Mouse (Mus musculus): ENCODE data around the gene Them5. TPM values are rescaled to one million over a fixed set of nuclear protein-coding genes. Genes with fewer than 3 reads are reported as not detected.

The Them5 gene
- polyA plus RNA-seq, 1 experiment from 2014 or later, result 26.2 TPM

- peaks cover 26% of the 10 kb centered on the region for H3K4me1 ChIP-seq (ENCODE audit: control insufficient read depth, insufficient read depth, low read length)
- no peaks in the 10 kb centered on the region for H3K9me3 ChIP-seq (ENCODE audit: control insufficient read depth, low read length)
- peak within 1 kb of the TSS; percentile 42 for H3K9ac ChIP-seq (ENCODE audit: low read depth, low read length)
- peak; percentile 34; the same call in 1 of the 2 replicates for ATAC-seq (ENCODE audit: low read depth)
- H3K4me2 ChIP-seq (ENCODE audit: low read depth, low read length), result peak within 1 kb of the TSS; percentile 49
- no peak within 1 kb of the TSS for H3K27ac ChIP-seq (replicated peaks; ENCODE audit: low read depth, low read length)
- no peaks in the 10 kb centered on the region for H3K36me3 ChIP-seq (ENCODE audit: control insufficient read depth, insufficient read depth, low read length)
- WGBS, result 17% methylated on average over 5 of the region's 5 CpGs
- H3K27me3 ChIP-seq (replicated peaks; ENCODE audit: control insufficient read depth, insufficient read depth, low read length), result no peaks in the 10 kb centered on the region
- H3K4me3 ChIP-seq (ENCODE audit: low read depth, low read length), result peak within 1 kb of the TSS; percentile 23
- no peak for DNase-seq (ENCODE audit: low spot score)
Measured at GRCm38 (mm10) chr3:94372641-94373040, 30.7 kb downstream of the Them5 start, which contains the start of gene Rorc. Gene Rorc, plus strand, starts transcription at chr3:94372794.

- no peaks in the 10 kb centered on the region for H3K27me3 ChIP-seq (replicated peaks; ENCODE audit: control insufficient read depth, insufficient read depth, low read length)
- peak overlapping the region; percentile 23 for H3K4me3 ChIP-seq (ENCODE audit: low read depth, low read length)
- H3K4me1 ChIP-seq (ENCODE audit: control insufficient read depth, insufficient read depth, low read length), result peaks cover 26% of the 10 kb centered on the region
- 0 out of 2 replicates have a peak overlapping the region, but pooled peaks have one; percentile 34 for H3K9ac ChIP-seq (ENCODE audit: low read depth, low read length)
- WGBS, result 9% methylated on average over 7 of the region's 10 CpGs
- no peaks in the 10 kb centered on the region for H3K9me3 ChIP-seq (ENCODE audit: control insufficient read depth, low read length)
- H3K27ac ChIP-seq (replicated peaks; ENCODE audit: low read depth, low read length), result no peak overlapping the region
- peak; percentile 43 for DNase-seq (ENCODE audit: low spot score)
- no peaks in the 10 kb centered on the region for H3K36me3 ChIP-seq (ENCODE audit: control insufficient read depth, insufficient read depth, low read length)
- peak overlapping the region; percentile 41 for H3K4me2 ChIP-seq (ENCODE audit: low read depth, low read length)
- ATAC-seq (ENCODE audit: low read depth), result peak; percentile 48
Measured at GRCm38 (mm10) chr3:94373090-94373489, 31.2 kb downstream of the Them5 start.

GRCm38 (mm10) chr3:94373597-94374011, 31.7 kb downstream of the Them5 start:
- peak overlapping the region; percentile 41 for H3K4me2 ChIP-seq (ENCODE audit: low read depth, low read length)
- ATAC-seq (ENCODE audit: low read depth) (peak; percentile 56), DNase-seq (ENCODE audit: low spot score) (peak; percentile 56)
- no peak overlapping the region for H3K27ac ChIP-seq (replicated peaks; ENCODE audit: low read depth, low read length)
- H3K4me3 ChIP-seq (ENCODE audit: low read depth, low read length), result peak overlapping the region; percentile 23; the same call in 1 of the 2 replicates
- H3K27me3 ChIP-seq (replicated peaks; ENCODE audit: control insufficient read depth, insufficient read depth, low read length), result no peaks in the 10 kb centered on the region
- no peaks in the 10 kb centered on the region for H3K36me3 ChIP-seq (ENCODE audit: control insufficient read depth, insufficient read depth, low read length)
- H3K9ac ChIP-seq (ENCODE audit: low read depth, low read length), result 0 out of 2 replicates have a peak overlapping the region, but pooled peaks have one; percentile 34
- H3K9me3 ChIP-seq (ENCODE audit: control insufficient read depth, low read length), result no peaks in the 10 kb centered on the region
- 3% methylated on average over 5 of the region's 5 CpGs for WGBS
- peaks cover 26% of the 10 kb centered on the region for H3K4me1 ChIP-seq (ENCODE audit: control insufficient read depth, insufficient read depth, low read length)

- ATAC-seq (ENCODE audit: low read depth), result no peak
- H3K4me3 ChIP-seq (ENCODE audit: low read depth, low read length), result no peak overlapping the region
Measured at GRCm38 (mm10) chr3:94374636-94375035, 32.7 kb downstream of the Them5 start.

DNA sequence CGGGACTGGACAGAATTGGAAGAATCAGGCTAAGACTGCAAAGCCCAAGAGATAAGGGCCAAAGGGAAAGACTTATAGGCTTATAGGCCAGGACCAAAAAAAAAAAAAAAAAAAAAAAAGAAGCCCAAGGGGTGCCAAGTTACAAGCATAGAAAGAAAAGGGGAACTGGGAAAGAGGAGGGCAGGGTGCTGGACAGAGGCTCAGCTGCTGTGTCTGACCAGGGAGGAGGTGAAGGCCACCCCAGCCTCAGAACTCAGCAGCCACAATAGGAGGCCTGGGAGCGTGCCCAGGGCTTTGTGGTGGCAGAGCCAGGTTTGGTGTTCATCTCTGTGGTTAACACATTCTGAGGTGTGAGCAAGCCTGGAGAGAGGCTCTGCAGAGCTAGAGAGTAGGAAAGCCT, 33.2 kb downstream of the Them5 start:
- no peak overlapping the region for H3K4me2 ChIP-seq (ENCODE audit: low read depth, low read length)
- H3K27ac ChIP-seq (replicated peaks; ENCODE audit: low read depth, low read length), result no peak overlapping the region
- H3K4me3 ChIP-seq (ENCODE audit: low read depth, low read length), result no peak overlapping the region
- H3K9ac ChIP-seq (ENCODE audit: low read depth, low read length), result no peak overlapping the region
- H3K36me3 ChIP-seq (ENCODE audit: control insufficient read depth, insufficient read depth, low read length), result no peaks in the 10 kb centered on the region
- H3K9me3 ChIP-seq (ENCODE audit: control insufficient read depth, low read length), result no peaks in the 10 kb centered on the region
- H3K27me3 ChIP-seq (replicated peaks; ENCODE audit: control insufficient read depth, insufficient read depth, low read length), result no peaks in the 10 kb centered on the region
- WGBS, result 68% methylated on average over 2 of the region's 2 CpGs
- peaks cover 26% of the 10 kb centered on the region for H3K4me1 ChIP-seq (ENCODE audit: control insufficient read depth, insufficient read depth, low read length)
- DNase-seq (ENCODE audit: low spot score) (no peak), ATAC-seq (ENCODE audit: low read depth) (no peak)

More at GRCm38 (mm10) chr3:94374636-94375035, 32.7 kb downstream of the Them5 start:
- H3K4me2 ChIP-seq (ENCODE audit: low read depth, low read length), result no peak overlapping the region
- no peaks in the 10 kb centered on the region for H3K9me3 ChIP-seq (ENCODE audit: control insufficient read depth, low read length)
- no peaks in the 10 kb centered on the region for H3K27me3 ChIP-seq (replicated peaks; ENCODE audit: control insufficient read depth, insufficient read depth, low read length)
- no peak overlapping the region for H3K27ac ChIP-seq (replicated peaks; ENCODE audit: low read depth, low read length)
- no peak for DNase-seq (ENCODE audit: low spot score)
- no peaks in the 10 kb centered on the region for H3K36me3 ChIP-seq (ENCODE audit: control insufficient read depth, insufficient read depth, low read length)
- H3K9ac ChIP-seq (ENCODE audit: low read depth, low read length), result no peak overlapping the region
- peaks cover 26% of the 10 kb centered on the region for H3K4me1 ChIP-seq (ENCODE audit: control insufficient read depth, insufficient read depth, low read length)

- H3K4me1 ChIP-seq (ENCODE audit: control insufficient read depth, insufficient read depth, low read length), result peaks cover 26% of the 10 kb centered on the region
- H3K4me3 ChIP-seq (ENCODE audit: low read depth, low read length), result no peak overlapping the region
- H3K36me3 ChIP-seq (ENCODE audit: control insufficient read depth, insufficient read depth, low read length), result no peaks in the 10 kb centered on the region
- no peak overlapping the region for H3K27ac ChIP-seq (replicated peaks; ENCODE audit: low read depth, low read length)
- H3K27me3 ChIP-seq (replicated peaks; ENCODE audit: control insufficient read depth, insufficient read depth, low read length), result no peaks in the 10 kb centered on the region
- DNase-seq (ENCODE audit: low spot score), result no peak
- ATAC-seq (ENCODE audit: low read depth), result no peak
- H3K4me2 ChIP-seq (ENCODE audit: low read depth, low read length), result no peak overlapping the region
- no peak overlapping the region for H3K9ac ChIP-seq (ENCODE audit: low read depth, low read length)
- 52% methylated on average over 5 of the region's 5 CpGs for WGBS
- no peaks in the 10 kb centered on the region for H3K9me3 ChIP-seq (ENCODE audit: control insufficient read depth, low read length)
Measured at GRCm38 (mm10) chr3:94375861-94376260, 34.0 kb downstream of the Them5 start.

DNA sequence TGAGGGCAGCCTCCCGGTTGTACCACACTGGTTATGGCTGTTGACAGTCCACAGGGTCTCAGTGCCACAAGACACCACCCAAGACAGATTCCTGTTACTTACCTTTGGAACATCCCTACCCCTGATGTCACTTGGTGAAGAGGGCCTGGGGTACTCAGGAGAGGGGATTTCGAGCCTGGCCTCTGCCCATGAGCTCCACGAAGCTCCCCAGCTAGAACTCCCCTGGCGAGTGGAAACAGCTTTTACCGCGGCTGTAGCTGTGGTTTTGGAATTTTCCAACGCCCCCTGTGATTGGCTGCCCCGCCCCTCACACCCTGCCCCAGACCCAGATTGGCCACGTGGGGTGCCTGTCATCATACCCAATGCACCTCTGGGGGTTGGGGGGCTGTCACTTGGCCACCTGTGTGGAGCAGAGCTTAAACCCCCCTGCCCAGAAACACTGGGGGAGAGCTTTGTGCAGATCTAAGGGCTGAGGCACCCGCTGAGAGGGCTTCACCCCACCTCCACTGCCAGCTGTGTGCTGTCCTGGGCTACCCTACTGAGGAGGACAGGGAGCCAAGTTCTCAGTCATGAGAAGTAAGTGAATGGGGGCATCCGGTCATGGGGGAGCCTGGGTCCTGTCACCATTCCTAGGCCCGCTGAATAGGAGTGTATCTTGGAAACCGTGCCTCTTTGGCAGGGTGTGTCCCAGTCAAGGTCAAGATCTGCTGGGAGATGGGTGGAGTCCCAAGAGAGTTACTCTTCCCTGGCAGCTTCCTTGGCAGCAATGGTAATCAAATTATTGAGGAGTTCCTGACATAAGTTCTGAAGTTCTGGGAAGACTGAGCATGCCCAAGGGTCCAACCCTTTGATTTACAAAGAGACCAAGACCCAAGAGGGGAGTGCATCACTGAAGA, 35.4 kb downstream of the Them5 start:
- ATAC-seq (ENCODE audit: low read depth) (no peak), DNase-seq (ENCODE audit: low spot score) (no peak)
- H3K9ac ChIP-seq (ENCODE audit: low read depth, low read length), result no peak overlapping the region
- H3K36me3 ChIP-seq (ENCODE audit: control insufficient read depth, insufficient read depth, low read length), result no peaks in the 10 kb centered on the region
- WGBS, result 19% methylated on average over 13 of the region's 13 CpGs
- H3K27me3 ChIP-seq (replicated peaks; ENCODE audit: control insufficient read depth, insufficient read depth, low read length), result no peaks in the 10 kb centered on the region
- no peak overlapping the region for H3K4me3 ChIP-seq (ENCODE audit: low read depth, low read length)
- no peaks in the 10 kb centered on the region for H3K9me3 ChIP-seq (ENCODE audit: control insufficient read depth, low read length)
- H3K27ac ChIP-seq (replicated peaks; ENCODE audit: low read depth, low read length), result no peak overlapping the region
- peaks cover 17% of the 10 kb centered on the region for H3K4me1 ChIP-seq (ENCODE audit: control insufficient read depth, insufficient read depth, low read length)
- H3K4me2 ChIP-seq (ENCODE audit: low read depth, low read length), result no peak overlapping the region

- Histone ChIP-seq H3K4me3 (ENCODE audit: low read depth, low read length) (no peak overlapping the region), H3K9me3 (ENCODE audit: control insufficient read depth, low read length) (no peaks in the 10 kb centered on the region), H3K9ac (ENCODE audit: low read depth, low read length) (no peak overlapping the region), H3K36me3 (ENCODE audit: control insufficient read depth, insufficient read depth, low read length) (no peaks in the 10 kb centered on the region), H3K27me3 (replicated peaks; ENCODE audit: control insufficient read depth, insufficient read depth, low read length) (no peaks in the 10 kb centered on the region), H3K4me1 (ENCODE audit: control insufficient read depth, insufficient read depth, low read length) (peaks cover 5% of the 10 kb centered on the region; the same call in 1 of the 2 replicates), H3K27ac (replicated peaks; ENCODE audit: low read depth, low read length) (no peak overlapping the region), H3K4me2 (ENCODE audit: low read depth, low read length) (no peak overlapping the region)
- DNase-seq (ENCODE audit: low spot score), result no peak
- WGBS, result 15% methylated on average over 9 of the region's 9 CpGs
- ATAC-seq (ENCODE audit: low read depth), result no peak
Measured at GRCm38 (mm10) chr3:94379831-94380510, 38.1 kb downstream of the Them5 start.

All from embryonic facial prominence, embryonic 14.5 days (tissue).